Mouse (Mus musculus): ENCODE measurements around the gene Dgka. TPM values are rescaled to one million over a fixed set of nuclear protein-coding genes. Genes with fewer than 3 reads are reported as not detected.
A peak's percentile ranks its signal among the peaks of the same experiment; 100 is the strongest.
"Not testable (repeated sequence)": the region's sequence is repeated elsewhere in the genome, so short reads cannot be mapped to it uniquely, and the experiment has no call there.

Dgka gene
- total RNA-seq, 2 experiments from 2014 or later, result 4.8 to 6.3 TPM

- no peak for DNase-seq (ENCODE audit: low spot score in 2 of 2)
- intact Hi-C loops (cut with DNase I), result loop anchor here (5.0 kb wide), 1 partner anchor 149 kb away; the partner anchor contains the start of gene Gdf11
Observed at GRCm38 (mm10) chr10:128743235-128743634, 1.4 kb downstream of the Dgka start.

- intact Hi-C loops (cut with DNase I), result loop anchor here (5.0 kb wide), 1 partner anchor 150 kb away; the partner anchor contains the start of gene Gdf11
- DNase-seq (ENCODE audit: low spot score in 2 of 2), result no peak
Observed at GRCm38 (mm10) chr10:128742616-128743015, 2.0 kb downstream of the Dgka start.

GRCm38 (mm10) chr10:128740296-128740695, 4.4 kb downstream of the Dgka start:
- no peak for DNase-seq (ENCODE audit: low spot score in 2 of 2)
- intact Hi-C loops (cut with DNase I), result loop anchor here (5.0 kb wide), 1 partner anchor 152 kb away; the partner anchor contains the start of gene Gdf11

DNA sequence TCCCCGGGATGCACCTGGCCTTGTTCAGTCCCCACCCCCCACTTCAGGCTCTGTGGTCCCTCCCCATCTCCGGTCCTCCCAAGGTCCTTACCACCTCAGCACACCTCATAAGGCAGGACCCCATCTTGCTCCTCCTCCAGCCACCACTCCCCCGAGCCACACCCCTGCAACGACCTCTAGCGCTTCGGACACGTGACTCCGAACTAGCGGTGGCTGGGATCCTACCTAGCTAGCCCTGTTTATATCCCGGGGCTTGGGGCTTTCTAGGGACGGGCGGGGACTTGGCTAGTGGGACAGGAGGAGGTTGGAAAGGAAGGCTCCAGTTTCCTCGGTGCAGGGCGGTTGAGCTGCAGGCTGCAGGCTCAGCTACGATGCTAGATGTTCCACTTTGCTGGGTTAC, 7.2 kb downstream of the Dgka start:
- intact Hi-C loops (cut with DNase I), result no loop called here

DNA sequence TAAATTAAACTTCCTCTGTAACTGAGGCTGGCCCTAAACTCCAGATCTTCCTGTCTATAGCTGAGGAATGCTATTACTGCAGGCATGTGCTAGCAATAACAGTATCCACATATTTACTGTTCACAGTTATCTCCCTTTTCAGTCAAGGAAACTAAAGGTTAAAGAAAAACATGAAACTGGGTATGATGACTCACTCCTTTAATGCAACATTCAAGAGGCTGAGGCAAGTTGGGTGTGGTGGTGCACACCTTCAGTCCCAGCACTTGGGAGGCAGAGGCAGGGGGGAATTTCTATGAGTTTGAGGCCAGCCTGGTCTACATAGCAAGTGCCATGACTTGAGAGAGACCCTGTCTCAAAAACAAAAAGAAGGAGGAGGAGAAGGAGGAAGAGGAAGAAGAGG, 12.7 kb downstream of the Dgka start:
- intact Hi-C loops (cut with DNase I), result no loop called here
- no peak for DNase-seq (ENCODE audit: low spot score in 2 of 2)

More for the DNA sequence above, 7.2 kb downstream of the Dgka start:
- DNase-seq (ENCODE audit: low spot score in 2 of 2), result no peak

- intact Hi-C loops (cut with DNase I), result no loop called here
- peak; percentile 69 to 72 for DNase-seq (ENCODE audit: low spot score in 2 of 2)
Observed at GRCm38 (mm10) chr10:128731002-128731433, 13.6 kb downstream of the Dgka start.

- intact Hi-C loops (cut with DNase I), result no loop called here
- DNase-seq (ENCODE audit: low spot score in 2 of 2), result no peak
Observed at GRCm38 (mm10) chr10:128728059-128728458, 16.6 kb downstream of the Dgka start.

DNA sequence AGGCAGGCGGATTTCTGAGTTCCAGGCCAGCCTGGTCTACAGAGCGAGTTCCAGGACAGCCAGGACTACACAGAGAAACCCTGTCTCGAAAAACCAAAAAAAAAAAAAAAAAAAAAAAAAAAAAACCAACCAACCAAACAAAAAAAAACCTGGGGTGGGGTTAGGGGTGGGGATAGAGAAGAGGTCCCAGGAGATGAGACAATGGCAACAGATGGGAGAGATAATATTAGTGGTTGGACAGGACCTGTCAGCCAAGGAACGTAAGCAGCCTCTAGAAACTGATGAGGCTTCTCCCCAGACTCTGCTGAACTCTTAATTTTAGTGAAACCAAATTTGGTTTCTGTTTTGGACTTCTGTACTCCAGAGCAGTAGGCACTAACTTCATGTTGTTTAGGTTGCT, 19.2 kb downstream of the Dgka start:
- DNase-seq (ENCODE audit: low spot score in 2 of 2); intact Hi-C loops (cut with DNase I): not testable (repeated sequence)

DNA sequence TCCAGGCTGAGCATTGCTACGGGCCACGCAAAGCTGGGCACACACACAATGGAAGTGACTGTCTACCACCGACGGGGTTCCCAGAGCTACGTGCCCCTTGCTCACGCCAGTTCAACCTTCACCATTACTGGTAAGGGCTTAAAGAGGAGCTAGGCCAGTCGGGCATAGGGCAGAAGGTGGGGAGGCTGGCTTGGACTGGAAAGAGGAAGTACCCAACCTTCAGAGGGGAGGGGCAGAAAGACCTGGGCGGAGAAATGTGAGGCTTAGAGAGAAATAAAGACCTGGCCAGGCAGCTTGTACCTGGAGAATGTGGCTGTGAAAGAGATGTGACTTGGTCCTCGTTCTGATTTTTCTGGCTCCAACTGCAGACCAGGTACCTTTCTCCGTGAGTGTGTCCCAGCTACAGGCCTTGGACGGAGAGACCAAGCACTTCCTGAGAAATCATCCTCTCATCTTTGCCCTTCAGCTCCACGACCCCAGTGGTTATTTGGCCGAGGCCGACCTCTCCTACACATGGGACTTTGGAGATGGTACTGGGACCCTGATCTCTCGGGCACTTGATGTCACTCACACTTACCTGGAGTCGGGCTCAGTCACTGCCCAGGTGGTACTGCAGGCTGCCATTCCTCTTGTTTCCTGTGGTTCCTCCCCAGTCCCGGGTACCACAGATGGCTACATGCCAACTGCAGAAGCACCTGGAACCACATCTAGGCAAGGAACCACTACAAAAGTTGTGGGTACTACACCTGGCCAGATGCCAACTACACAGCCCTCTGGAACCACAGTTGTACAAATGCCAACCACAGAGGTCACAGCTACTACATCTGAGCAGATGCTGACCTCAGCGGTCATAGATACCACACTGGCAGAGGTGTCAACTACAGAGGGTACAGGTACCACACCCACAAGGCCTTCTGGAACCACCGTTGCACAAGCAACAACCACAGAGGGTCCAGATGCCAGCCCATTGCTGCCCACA, 28.8 kb downstream of the Dgka start:
- no peak for DNase-seq (ENCODE audit: low spot score in 2 of 2)
- intact Hi-C loops (cut with DNase I), result no loop called here

- DNase-seq (ENCODE audit: low spot score in 2 of 2); intact Hi-C loops (cut with DNase I): not testable (repeated sequence)
Observed at GRCm38 (mm10) chr10:128711318-128711717, 33.3 kb downstream of the Dgka start.

DNA sequence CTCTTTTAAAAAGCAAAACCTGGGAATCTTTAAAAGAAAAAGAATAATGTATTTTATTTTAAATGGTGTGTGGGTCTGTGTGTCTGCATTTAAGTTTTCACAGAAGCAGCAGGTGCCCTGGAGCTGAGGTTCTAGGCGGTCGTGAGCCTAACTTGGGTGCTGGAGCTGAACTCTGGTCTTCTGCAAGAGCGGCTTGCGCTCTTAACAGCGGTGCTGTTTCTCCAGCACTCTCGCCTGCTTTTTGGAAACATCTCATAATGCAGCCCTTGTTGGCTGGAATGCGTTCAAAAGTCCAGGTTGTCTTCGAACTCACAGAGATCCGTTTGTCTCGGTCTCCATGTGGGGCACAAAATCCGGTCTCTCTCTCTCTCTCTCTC, 39.4 kb downstream of the Dgka start:
- intact Hi-C loops (cut with DNase I), result no loop called here
- DNase-seq (ENCODE audit: low spot score in 2 of 2), result peak; percentile 24 to 38

DNA sequence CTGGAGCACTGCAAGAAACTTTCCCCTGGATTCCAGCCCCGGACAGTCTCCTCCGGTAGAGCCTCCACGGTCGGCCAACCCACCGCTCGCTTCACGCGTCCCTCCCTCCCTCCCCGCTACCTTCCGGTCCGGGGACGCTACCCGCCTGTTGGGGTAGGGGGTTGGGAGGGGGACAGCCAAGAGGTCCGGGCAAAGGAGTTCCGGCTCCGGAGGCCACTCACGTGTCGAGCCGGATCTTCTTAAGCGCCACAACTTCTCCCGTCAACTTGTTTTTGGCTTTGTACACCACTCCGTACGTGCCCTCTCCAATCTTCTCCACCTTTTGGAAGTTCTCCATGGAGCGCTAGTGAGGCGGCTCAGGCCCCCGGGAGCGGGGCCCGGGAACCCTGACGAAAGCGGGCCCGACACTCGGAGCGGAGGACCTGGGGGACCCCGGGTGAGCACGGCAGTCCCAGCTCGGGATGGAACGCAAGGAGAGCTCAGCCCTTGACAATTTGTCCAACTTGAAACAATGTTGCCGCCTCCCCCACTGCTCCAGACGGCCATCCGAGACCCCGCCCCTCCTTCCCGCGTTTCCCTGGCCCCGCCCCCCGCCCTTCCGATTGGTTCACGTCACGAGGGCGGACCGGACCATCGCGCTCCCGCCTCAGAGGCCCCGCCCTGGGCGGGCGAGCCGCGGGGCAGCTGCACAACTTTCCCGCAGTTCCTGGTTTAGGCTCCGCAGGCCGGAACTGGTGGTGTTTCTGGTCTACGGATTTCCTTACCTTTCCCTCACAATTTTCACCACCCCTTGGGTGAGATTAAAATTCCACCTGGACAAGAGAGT, 40.0 kb downstream of the Dgka start, which contains the start of gene Cdk2:
Cdk2 (minus strand) TSS at position 541 of the 826 bp plus-strand sequence.
- intact Hi-C loops (cut with DNase I), result no loop called here
- peak; percentile 79 to 85 for DNase-seq (ENCODE audit: low spot score in 2 of 2)

GRCm38 (mm10) chr10:128703895-128704294, 40.8 kb downstream of the Dgka start, which contains the start of gene Pmel:
Gene Pmel (plus strand): TSS chr10:128704195.
- no peak for DNase-seq (ENCODE audit: low spot score in 2 of 2)
- intact Hi-C loops (cut with DNase I), result no loop called here

- no peak for DNase-seq (ENCODE audit: low spot score in 2 of 2)
- intact Hi-C loops (cut with DNase I), result no loop called here
Observed at GRCm38 (mm10) chr10:128702328-128703007, 42.2 kb downstream of the Dgka start.

- DNase-seq (ENCODE audit: low spot score in 2 of 2), result no peak
- intact Hi-C loops (cut with DNase I), result no loop called here
Observed at GRCm38 (mm10) chr10:128700712-128701111, 43.9 kb downstream of the Dgka start.

DNA sequence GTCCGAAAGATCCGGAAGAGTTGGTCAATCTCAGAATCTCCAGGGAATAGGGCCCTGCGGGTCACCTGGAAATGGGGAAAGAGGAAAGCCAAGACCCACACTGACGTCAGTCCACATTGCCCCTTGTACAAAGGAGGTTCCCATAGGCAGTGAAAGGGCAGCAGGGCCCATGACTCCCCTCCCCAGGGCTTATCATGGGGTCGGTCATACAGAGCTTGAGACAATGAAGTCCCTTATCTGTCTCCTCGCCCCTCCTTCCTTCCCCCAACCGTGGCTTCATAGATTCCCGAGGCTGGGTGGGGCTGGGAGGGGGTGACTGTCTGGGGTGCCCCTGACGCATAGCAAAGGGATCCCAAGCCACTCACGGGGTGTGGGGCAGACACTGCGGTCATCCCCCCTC, 45.0 kb downstream of the Dgka start:
- intact Hi-C loops (cut with DNase I), result loop anchor here (5.0 kb wide), 1 partner anchor 48 kb away; the partner anchor contains the start of gene Pym1
- DNase-seq (ENCODE audit: low spot score in 2 of 2), result no peak

GRCm38 (mm10) chr10:128699006-128699405, 45.6 kb downstream of the Dgka start:
- intact Hi-C loops (cut with DNase I), result loop anchor here (5.0 kb wide), 1 partner anchor 48 kb away; the partner anchor contains the start of gene Pym1
- no peak for DNase-seq (ENCODE audit: low spot score in 2 of 2)

GRCm38 (mm10) chr10:128697072-128697725, 47.5 kb downstream of the Dgka start:
- intact Hi-C loops (cut with DNase I), result loop anchor here (5.0 kb wide), 1 partner anchor 50 kb away; the partner anchor contains the start of gene Pym1
- no peak for DNase-seq (ENCODE audit: low spot score in 2 of 2)

Data from left cerebral cortex, postnatal 14 days (tissue).